Mouse (Mus musculus): ENCODE measurements around the gene Acsf3. TPM values are rescaled to one million over a fixed set of nuclear protein-coding genes. Genes with fewer than 3 reads are reported as not detected.
A peak's percentile ranks its signal among the peaks of the same experiment; 100 is the strongest.

The Acsf3 gene
- polyA plus RNA-seq, 1 experiment from 2014 or later = 17.3 TPM

GRCm38 (mm10) chr8:122805349-122805748 lies 30.1 kb downstream of the Acsf3 start:
- H3K4me3 ChIP-seq = no peak overlapping the region
- H3K9me3 ChIP-seq = no peaks in the 10 kb centered on the region
- H3K4me1 ChIP-seq = peaks cover 12% of the 10 kb centered on the region; the same call in 1 of the 2 replicates
- DNase-seq (ENCODE audit: low spot score) = no peak
- H3K27me3 ChIP-seq (ENCODE audit: insufficient read depth, poor library complexity, severe bottlenecking) = peaks cover 11% of the 10 kb centered on the region
- peaks cover 17% of the 10 kb centered on the region; the same call in 1 of the 2 replicates for H3K36me3 ChIP-seq
- no peak overlapping the region for H3K27ac ChIP-seq
- WGBS = 71% methylated on average over 3 of the region's 3 CpGs

GRCm38 (mm10) chr8:122806956-122807538 lies 31.8 kb downstream of the Acsf3 start:
- Histone ChIP-seq H3K4me1 (peaks cover 16% of the 10 kb centered on the region; the same call in 1 of the 2 replicates), H3K9me3 (no peaks in the 10 kb centered on the region), H3K36me3 (peaks cover 28% of the 10 kb centered on the region; the same call in 1 of the 2 replicates), H3K27me3 (ENCODE audit: insufficient read depth, poor library complexity, severe bottlenecking) (peaks cover 11% of the 10 kb centered on the region), H3K27ac (no peak overlapping the region), H3K4me3 (no peak overlapping the region)
- no peak for DNase-seq (ENCODE audit: low spot score)
- WGBS = 74% methylated on average over 7 of the region's 7 CpGs

- H3K27ac ChIP-seq = no peak overlapping the region
- no peak overlapping the region for H3K4me3 ChIP-seq
- WGBS = 89% methylated on average over 4 of the region's 4 CpGs
- peaks cover 16% of the 10 kb centered on the region; the same call in 1 of the 2 replicates for H3K4me1 ChIP-seq
- DNase-seq (ENCODE audit: low spot score) = no peak
- peaks cover 7% of the 10 kb centered on the region for H3K27me3 ChIP-seq (ENCODE audit: insufficient read depth, poor library complexity, severe bottlenecking)
- H3K36me3 ChIP-seq = peaks cover 24% of the 10 kb centered on the region; the same call in 1 of the 2 replicates
- no peaks in the 10 kb centered on the region for H3K9me3 ChIP-seq
Observed at GRCm38 (mm10) chr8:122807907-122808306, 32.6 kb downstream of the Acsf3 start.

GRCm38 (mm10) chr8:122810376-122810775 lies 35.1 kb downstream of the Acsf3 start:
- H3K9me3 ChIP-seq = no peaks in the 10 kb centered on the region
- 62% methylated on average over 8 of the region's 8 CpGs for WGBS
- peaks cover 22% of the 10 kb centered on the region for H3K4me1 ChIP-seq

GRCm38 (mm10) chr8:122811870-122812494 lies 36.7 kb downstream of the Acsf3 start:
- Histone ChIP-seq H3K9me3 (no peaks in the 10 kb centered on the region), H3K4me1 (peaks cover 20% of the 10 kb centered on the region), H3K36me3 (peaks cover 23% of the 10 kb centered on the region; the same call in 1 of the 2 replicates), H3K27ac (no peak overlapping the region), H3K4me3 (no peak overlapping the region), H3K27me3 (ENCODE audit: insufficient read depth, poor library complexity, severe bottlenecking) (0 out of 2 replicates have a peak, but pooled peaks cover 3% of the 10 kb centered on the region)
- 88% methylated on average over 16 of the region's 16 CpGs for WGBS
- no peak for DNase-seq (ENCODE audit: low spot score)

More at GRCm38 (mm10) chr8:122810376-122810775, 35.1 kb downstream of the Acsf3 start:
- H3K4me3 ChIP-seq = no peak overlapping the region
- no peak overlapping the region for H3K27ac ChIP-seq
- H3K36me3 ChIP-seq = peaks cover 27% of the 10 kb centered on the region; the same call in 1 of the 2 replicates
- DNase-seq (ENCODE audit: low spot score) = no peak
- peaks cover 3% of the 10 kb centered on the region; the same call in 1 of the 2 replicates for H3K27me3 ChIP-seq (ENCODE audit: insufficient read depth, poor library complexity, severe bottlenecking)

GRCm38 (mm10) chr8:122812610-122813250 lies 37.4 kb downstream of the Acsf3 start:
- H3K27me3 ChIP-seq (ENCODE audit: insufficient read depth, poor library complexity, severe bottlenecking) = 0 out of 2 replicates have a peak, but pooled peaks cover 3% of the 10 kb centered on the region
- peaks cover 27% of the 10 kb centered on the region for H3K4me1 ChIP-seq
- no peaks in the 10 kb centered on the region for H3K9me3 ChIP-seq
- no peak for DNase-seq (ENCODE audit: low spot score)
- 75% methylated on average over 14 of the region's 14 CpGs for WGBS
- H3K36me3 ChIP-seq = peaks cover 29% of the 10 kb centered on the region; the same call in 1 of the 2 replicates
- H3K27ac ChIP-seq = no peak overlapping the region
- H3K4me3 ChIP-seq = no peak overlapping the region

- DNase-seq (ENCODE audit: low spot score) = no peak
- Histone ChIP-seq H3K9me3 (no peaks in the 10 kb centered on the region), H3K27me3 (ENCODE audit: insufficient read depth, poor library complexity, severe bottlenecking) (0 out of 2 replicates have a peak, but pooled peaks cover 3% of the 10 kb centered on the region), H3K4me1 (peaks cover 39% of the 10 kb centered on the region), H3K27ac (no peak overlapping the region; the same call in 1 of the 2 replicates), H3K4me3 (no peak overlapping the region), H3K36me3 (peaks cover 29% of the 10 kb centered on the region; the same call in 1 of the 2 replicates)
- 36% methylated on average over 7 of the region's 7 CpGs for WGBS
Observed at GRCm38 (mm10) chr8:122814608-122815007, 39.3 kb downstream of the Acsf3 start.

- DNase-seq (ENCODE audit: low spot score) = no peak
- H3K27me3 ChIP-seq (ENCODE audit: insufficient read depth, poor library complexity, severe bottlenecking) = 0 out of 2 replicates have a peak, but pooled peaks cover 3% of the 10 kb centered on the region
- H3K27ac ChIP-seq = 0 out of 2 replicates have a peak overlapping the region, but pooled peaks have one; percentile 31
- H3K9me3 ChIP-seq = no peaks in the 10 kb centered on the region
- no peak overlapping the region for H3K4me3 ChIP-seq
- peaks cover 16% of the 10 kb centered on the region; the same call in 1 of the 2 replicates for H3K36me3 ChIP-seq
- peaks cover 48% of the 10 kb centered on the region for H3K4me1 ChIP-seq
- 73% methylated on average over 6 of the region's 6 CpGs for WGBS
Observed at GRCm38 (mm10) chr8:122816965-122817364, 41.7 kb downstream of the Acsf3 start.

GRCm38 (mm10) chr8:122817724-122818496 lies 42.6 kb downstream of the Acsf3 start:
- Histone ChIP-seq H3K27ac (0 out of 2 replicates have a peak overlapping the region, but pooled peaks have one; percentile 31), H3K4me3 (no peak overlapping the region), H3K9me3 (no peaks in the 10 kb centered on the region), H3K4me1 (peaks cover 48% of the 10 kb centered on the region), H3K36me3 (peaks cover 16% of the 10 kb centered on the region; the same call in 1 of the 2 replicates), H3K27me3 (ENCODE audit: insufficient read depth, poor library complexity, severe bottlenecking) (0 out of 2 replicates have a peak, but pooled peaks cover 3% of the 10 kb centered on the region)
- DNase-seq (ENCODE audit: low spot score) = no peak
- WGBS = 38% methylated on average over 13 of the region's 13 CpGs

- H3K4me1 ChIP-seq = peaks cover 41% of the 10 kb centered on the region
- WGBS = 72% methylated on average over 11 of the region's 11 CpGs
- DNase-seq (ENCODE audit: low spot score) = no peak
- H3K27ac ChIP-seq = no peak overlapping the region
- no peak overlapping the region for H3K4me3 ChIP-seq
- peaks cover 8% of the 10 kb centered on the region; the same call in 1 of the 2 replicates for H3K36me3 ChIP-seq
- H3K27me3 ChIP-seq (ENCODE audit: insufficient read depth, poor library complexity, severe bottlenecking) = no peaks in the 10 kb centered on the region
- H3K9me3 ChIP-seq = no peaks in the 10 kb centered on the region
Observed at GRCm38 (mm10) chr8:122819776-122820175, 44.5 kb downstream of the Acsf3 start.

- DNase-seq (ENCODE audit: low spot score) = no peak
- Histone ChIP-seq H3K4me3 (no peak overlapping the region), H3K36me3 (no peaks in the 10 kb centered on the region), H3K4me1 (peaks cover 26% of the 10 kb centered on the region), H3K9me3 (no peaks in the 10 kb centered on the region), H3K27me3 (ENCODE audit: insufficient read depth, poor library complexity, severe bottlenecking) (peaks cover 13% of the 10 kb centered on the region; the same call in 1 of the 2 replicates), H3K27ac (no peak overlapping the region)
- WGBS = 41% methylated on average over 5 of the region's 5 CpGs
Observed at GRCm38 (mm10) chr8:122824571-122824970, 49.3 kb downstream of the Acsf3 start.

- Histone ChIP-seq H3K4me3 (no peak overlapping the region), H3K27ac (no peak overlapping the region), H3K36me3 (no peaks in the 10 kb centered on the region), H3K9me3 (no peaks in the 10 kb centered on the region), H3K27me3 (ENCODE audit: insufficient read depth, poor library complexity, severe bottlenecking) (peaks cover 14% of the 10 kb centered on the region; the same call in 1 of the 2 replicates), H3K4me1 (peaks cover 23% of the 10 kb centered on the region)
- 81% methylated on average over 9 of the region's 9 CpGs for WGBS
- DNase-seq (ENCODE audit: low spot score) = no peak
Observed at GRCm38 (mm10) chr8:122824986-122825385, 49.7 kb downstream of the Acsf3 start.
